Mouse (Mus musculus) G1E-ER4 (cell line): ENCODE data around the gene Pi4kb. TPM values are rescaled to one million over a fixed set of nuclear protein-coding genes. Genes with fewer than 3 reads are reported as not detected.

ENCODE experiments used
- GATA1 ChIP-seq: IDR thresholded peaks from one replicate; pipeline ENCODE4 v1.8.0; 2012; ENCODE audit warnings: low read length, inconsistent platforms
- polyA plus RNA-seq: library from polyadenylated mRNA; stranded (reverse); fragments of >175 nt; gene quantifications from 2 replicates; pipeline ENCODE4 v1.2.3, GENCODE M21; 2012

Gene Pi4kb
- polyA plus RNA-seq: 9.8 and 11.2 TPM in 2 replicates

- no peak for TF ChIP-seq GATA1
Measured at GRCm38 (mm10) chr3:94974528-94975422, at the start of gene Pi4kb. TSS of gene Pi4kb (plus strand) at chr3:94974731.

GRCm38 (mm10) chr3:94926301-94926736, 48.2 kb upstream of the Pi4kb start:
- peak; percentile 77 for TF ChIP-seq GATA1

GRCm38 (mm10) chr3:94931427-94932082, 43.0 kb upstream of the Pi4kb start:
- peak; percentile 61 for TF ChIP-seq GATA1

- TF ChIP-seq GATA1: no peak
Measured at GRCm38 (mm10) chr3:94932809-94933564, 41.5 kb upstream of the Pi4kb start, which contains the start of gene Selenbp1. TSS of gene Selenbp1 (plus strand) at chr3:94933056.

GRCm38 (mm10) chr3:94948066-94948614, 26.4 kb upstream of the Pi4kb start:
- TF ChIP-seq GATA1: no peak

- no peak for TF ChIP-seq GATA1
Measured at GRCm38 (mm10) chr3:94949645-94950044, 24.9 kb upstream of the Pi4kb start.

- no peak for TF ChIP-seq GATA1
Measured at GRCm38 (mm10) chr3:94952806-94953205, 21.7 kb upstream of the Pi4kb start.

GRCm38 (mm10) chr3:94953384-94953763, 21.2 kb upstream of the Pi4kb start:
- TF ChIP-seq GATA1: no peak

- no peak for TF ChIP-seq GATA1
Measured at GRCm38 (mm10) chr3:94953764-94954616, 20.5 kb upstream of the Pi4kb start, which contains the start of gene Rfx5. TSS of gene Rfx5 (plus strand) at chr3:94954075.

- TF ChIP-seq GATA1: no peak
Measured at GRCm38 (mm10) chr3:94958295-94958694, 16.2 kb upstream of the Pi4kb start.

- no peak for TF ChIP-seq GATA1
Measured at GRCm38 (mm10) chr3:94959871-94960270, 14.7 kb upstream of the Pi4kb start.

GRCm38 (mm10) chr3:94960322-94960721, 14.2 kb upstream of the Pi4kb start:
- TF ChIP-seq GATA1: no peak

GRCm38 (mm10) chr3:94964989-94965388, 9.5 kb upstream of the Pi4kb start:
- TF ChIP-seq GATA1: no peak

GRCm38 (mm10) chr3:94965878-94966277, 8.7 kb upstream of the Pi4kb start:
- no peak for TF ChIP-seq GATA1
